Mouse (Mus musculus): Measurements from ENCODE around the gene Gpr65. TPM values are rescaled to one million over a fixed set of nuclear protein-coding genes. Genes with fewer than 3 reads are reported as not detected.

The Gpr65 gene
- polyA plus RNA-seq, 1 experiment from 2014 or later, result 2.0 TPM

DNA sequence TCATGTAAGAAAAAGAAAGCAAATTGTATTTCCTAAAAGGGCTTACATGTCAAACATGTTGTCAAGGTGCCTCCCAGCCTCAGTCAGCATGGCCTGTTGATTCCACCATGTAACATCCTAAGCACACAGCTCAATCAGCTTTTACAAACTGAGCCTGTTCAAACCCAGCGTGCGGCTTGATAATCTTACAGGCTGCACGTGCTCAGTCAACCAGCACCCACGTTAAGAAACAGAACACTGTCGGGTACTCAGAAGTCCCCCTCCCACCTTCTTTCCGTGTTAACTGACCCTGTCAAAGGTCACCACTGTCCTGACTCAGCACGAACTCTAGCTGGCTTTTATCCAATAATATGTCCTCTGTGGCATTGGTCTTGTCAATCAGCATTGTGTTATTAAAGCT lies 4.0 kb downstream of the Gpr65 start:
- H3K9me3 ChIP-seq (ENCODE audit: control insufficient read depth, low read length), result no peaks in the 10 kb centered on the region
- H3K4me3 ChIP-seq (ENCODE audit: low read depth, low read length), result no peak overlapping the region
- no peak overlapping the region for H3K4me2 ChIP-seq
- ATAC-seq (replicated peaks; ENCODE audit: low FRiP score), result no peak
- no peaks in the 10 kb centered on the region for H3K4me1 ChIP-seq (replicated peaks; ENCODE audit: control insufficient read depth, insufficient read depth, low read length)
- no peaks in the 10 kb centered on the region for H3K36me3 ChIP-seq (ENCODE audit: control insufficient read depth, insufficient read depth, low read length)
- DNase-seq (ENCODE audit: low spot score), result no peak
- no peaks in the 10 kb centered on the region for H3K27me3 ChIP-seq (replicated peaks; ENCODE audit: control insufficient read depth, insufficient read depth, low read length)
- H3K9ac ChIP-seq (ENCODE audit: low read depth, low read length), result no peak overlapping the region
- WGBS, result 65% methylated on average over 7 of the region's 7 CpGs
- H3K27ac ChIP-seq (ENCODE audit: low read depth, low read length), result no peak overlapping the region

DNA sequence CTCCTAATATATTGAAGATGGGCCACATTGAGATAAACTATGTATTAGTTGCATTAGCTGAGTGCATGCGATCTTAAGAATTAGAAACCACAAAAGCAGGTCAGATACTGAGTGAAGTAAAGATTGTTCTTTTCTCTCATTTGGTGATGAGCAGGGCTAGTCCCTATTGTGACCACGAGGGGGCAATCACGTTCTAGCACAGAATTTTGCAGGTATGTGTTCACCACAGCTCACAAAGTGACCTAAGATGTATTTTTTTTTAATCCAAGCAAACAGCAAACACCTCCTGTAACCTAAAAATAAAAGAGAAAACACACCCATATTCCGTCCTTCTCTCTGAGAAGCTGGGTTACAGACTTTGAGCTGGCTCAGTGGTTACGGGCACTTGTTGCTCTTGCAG lies 12.1 kb downstream of the Gpr65 start:
- H3K4me3 ChIP-seq (ENCODE audit: low read depth, low read length), result no peak overlapping the region
- H3K27ac ChIP-seq (ENCODE audit: low read depth, low read length), result no peak overlapping the region
- H3K9me3 ChIP-seq (ENCODE audit: control insufficient read depth, low read length), result no peaks in the 10 kb centered on the region
- H3K9ac ChIP-seq (ENCODE audit: low read depth, low read length), result no peak overlapping the region
- WGBS, result 26% methylated on average over 5 of the region's 5 CpGs
- no peak overlapping the region for H3K4me2 ChIP-seq
- no peaks in the 10 kb centered on the region for H3K36me3 ChIP-seq (ENCODE audit: control insufficient read depth, insufficient read depth, low read length)
- no peak for DNase-seq (ENCODE audit: low spot score)
- no peak; the same call in 1 of the 2 replicates for ATAC-seq (replicated peaks; ENCODE audit: low FRiP score)
- H3K27me3 ChIP-seq (replicated peaks; ENCODE audit: control insufficient read depth, insufficient read depth, low read length), result no peaks in the 10 kb centered on the region
- no peaks in the 10 kb centered on the region for H3K4me1 ChIP-seq (replicated peaks; ENCODE audit: control insufficient read depth, insufficient read depth, low read length)

DNA sequence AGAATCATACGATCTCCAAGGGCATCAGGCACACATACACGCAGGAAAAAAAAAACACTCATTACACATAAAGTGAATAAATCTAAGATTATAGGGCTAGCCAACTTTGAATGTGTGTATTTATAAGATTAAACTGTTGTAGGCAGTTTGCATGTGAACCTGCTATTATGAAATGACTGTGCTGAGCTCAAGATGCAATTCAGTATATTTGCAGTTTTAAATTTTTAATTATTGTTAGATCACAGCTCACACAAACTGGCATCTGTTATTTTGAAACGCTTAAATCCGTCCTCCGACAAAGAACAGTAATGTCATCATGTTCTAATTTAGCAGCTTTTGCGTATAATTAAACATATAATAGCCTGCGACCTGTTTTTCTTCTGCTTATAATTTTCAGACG lies 12.6 kb downstream of the Gpr65 start:
- Histone ChIP-seq H3K9me3 (ENCODE audit: control insufficient read depth, low read length) (no peaks in the 10 kb centered on the region), H3K27ac (ENCODE audit: low read depth, low read length) (no peak overlapping the region), H3K4me3 (ENCODE audit: low read depth, low read length) (no peak overlapping the region), H3K9ac (ENCODE audit: low read depth, low read length) (no peak overlapping the region), H3K36me3 (ENCODE audit: control insufficient read depth, insufficient read depth, low read length) (no peaks in the 10 kb centered on the region), H3K4me2 (no peak overlapping the region), H3K27me3 (replicated peaks; ENCODE audit: control insufficient read depth, insufficient read depth, low read length) (no peaks in the 10 kb centered on the region), H3K4me1 (replicated peaks; ENCODE audit: control insufficient read depth, insufficient read depth, low read length) (no peaks in the 10 kb centered on the region)
- ATAC-seq (replicated peaks; ENCODE audit: low FRiP score), result no peak
- 71% methylated on average over 8 of the region's 8 CpGs for WGBS
- DNase-seq (ENCODE audit: low spot score), result no peak

DNA sequence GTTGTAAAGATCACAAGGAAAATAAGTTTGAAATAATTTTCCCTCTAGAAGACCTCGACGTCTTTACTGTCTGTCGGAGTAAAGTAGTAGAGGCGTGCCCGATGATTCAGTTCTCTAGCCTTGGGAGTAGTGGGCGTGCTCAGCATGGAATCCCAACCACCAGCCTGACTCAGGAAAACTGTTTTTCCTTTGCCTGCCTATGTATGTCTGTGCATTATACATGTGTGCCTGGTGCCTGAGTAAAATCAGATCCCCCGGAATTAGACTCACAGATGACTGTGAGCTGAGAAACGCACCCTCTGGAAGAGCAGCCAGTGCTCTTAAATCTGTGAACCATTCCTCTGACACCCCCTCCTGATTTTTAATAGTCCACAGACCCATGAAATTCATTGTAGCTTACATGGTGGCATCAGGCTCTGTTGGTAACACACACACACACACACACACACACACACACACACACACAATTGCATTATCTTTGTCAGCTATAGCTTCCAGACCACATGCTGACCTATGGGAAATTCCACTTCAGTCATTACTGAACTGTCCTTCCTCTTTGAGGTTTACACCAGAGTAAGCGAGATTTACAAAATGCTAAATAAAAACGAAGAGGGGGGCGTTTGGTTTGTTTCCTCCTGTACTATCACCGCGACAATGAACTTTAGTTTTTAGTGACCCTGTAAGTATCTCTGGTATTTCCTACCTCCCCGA lies 14.5 kb downstream of the Gpr65 start:
- Histone ChIP-seq H3K9ac (ENCODE audit: low read depth, low read length) (no peak overlapping the region), H3K36me3 (ENCODE audit: control insufficient read depth, insufficient read depth, low read length) (no peaks in the 10 kb centered on the region), H3K4me1 (replicated peaks; ENCODE audit: control insufficient read depth, insufficient read depth, low read length) (no peaks in the 10 kb centered on the region), H3K27me3 (replicated peaks; ENCODE audit: control insufficient read depth, insufficient read depth, low read length) (no peaks in the 10 kb centered on the region), H3K4me3 (ENCODE audit: low read depth, low read length) (no peak overlapping the region), H3K4me2 (no peak overlapping the region), H3K27ac (ENCODE audit: low read depth, low read length) (no peak overlapping the region), H3K9me3 (ENCODE audit: control insufficient read depth, low read length) (no peaks in the 10 kb centered on the region)
- DNase-seq (ENCODE audit: low spot score), result no peak
- ATAC-seq (replicated peaks; ENCODE audit: low FRiP score), result no peak
- WGBS, result 67% methylated on average over 14 of the region's 14 CpGs

DNA sequence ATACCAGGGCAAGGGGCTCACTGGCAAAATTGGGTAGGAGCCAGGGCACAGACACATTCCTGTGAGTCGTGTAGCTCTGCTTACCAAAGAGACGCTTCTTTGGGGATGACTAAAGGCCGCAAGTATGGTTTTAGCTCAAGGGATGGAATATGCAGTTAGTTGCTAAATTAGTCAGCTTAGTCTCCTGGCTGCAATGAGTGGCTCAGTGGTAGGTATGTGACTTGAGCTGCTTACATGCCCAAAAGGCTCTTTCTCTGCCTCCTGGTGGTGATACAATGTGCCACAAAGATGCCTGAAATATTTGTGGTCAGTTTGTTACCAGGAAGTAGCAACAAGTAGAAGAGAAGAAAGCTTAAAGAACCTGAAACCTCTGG lies 15.0 kb downstream of the Gpr65 start:
- H3K36me3 ChIP-seq (ENCODE audit: control insufficient read depth, insufficient read depth, low read length), result no peaks in the 10 kb centered on the region
- DNase-seq (ENCODE audit: low spot score) (no peak), ATAC-seq (replicated peaks; ENCODE audit: low FRiP score) (no peak)
- H3K4me3 ChIP-seq (ENCODE audit: low read depth, low read length), result no peak overlapping the region
- H3K4me2 ChIP-seq, result no peak overlapping the region
- no peaks in the 10 kb centered on the region for H3K9me3 ChIP-seq (ENCODE audit: control insufficient read depth, low read length)
- H3K9ac ChIP-seq (ENCODE audit: low read depth, low read length), result no peak overlapping the region
- no peaks in the 10 kb centered on the region for H3K4me1 ChIP-seq (replicated peaks; ENCODE audit: control insufficient read depth, insufficient read depth, low read length)
- 48% methylated on average over 3 of the region's 3 CpGs for WGBS
- no peak overlapping the region for H3K27ac ChIP-seq (ENCODE audit: low read depth, low read length)
- no peaks in the 10 kb centered on the region for H3K27me3 ChIP-seq (replicated peaks; ENCODE audit: control insufficient read depth, insufficient read depth, low read length)

DNA sequence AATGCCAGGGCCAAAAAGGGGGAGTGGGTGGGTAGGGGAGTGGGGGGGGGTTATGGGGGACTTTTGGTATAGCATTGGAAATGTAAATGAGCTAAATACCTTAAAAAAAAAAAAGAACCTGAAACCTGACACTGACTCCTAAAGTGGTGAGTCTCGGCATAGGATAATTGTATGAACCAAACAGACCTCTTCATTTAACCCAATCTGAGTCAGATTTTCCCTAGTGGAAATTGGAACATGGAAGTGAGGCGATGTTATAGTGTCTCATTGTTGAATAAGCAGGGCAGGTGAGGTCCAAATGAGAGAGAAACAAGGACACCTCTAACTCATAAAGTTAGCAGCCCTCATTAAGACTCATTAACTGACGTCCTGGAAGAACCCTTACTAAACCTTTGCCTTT lies 16.0 kb downstream of the Gpr65 start:
- no peak overlapping the region for H3K4me3 ChIP-seq (ENCODE audit: low read depth, low read length)
- H3K9me3 ChIP-seq (ENCODE audit: control insufficient read depth, low read length), result no peaks in the 10 kb centered on the region
- 83% methylated on average over 3 of the region's 3 CpGs for WGBS
- DNase-seq (ENCODE audit: low spot score) (no peak), ATAC-seq (replicated peaks; ENCODE audit: low FRiP score) (no peak)
- H3K4me1 ChIP-seq (replicated peaks; ENCODE audit: control insufficient read depth, insufficient read depth, low read length), result no peaks in the 10 kb centered on the region
- no peaks in the 10 kb centered on the region for H3K27me3 ChIP-seq (replicated peaks; ENCODE audit: control insufficient read depth, insufficient read depth, low read length)
- H3K9ac ChIP-seq (ENCODE audit: low read depth, low read length), result no peak overlapping the region
- no peaks in the 10 kb centered on the region for H3K36me3 ChIP-seq (ENCODE audit: control insufficient read depth, insufficient read depth, low read length)
- H3K4me2 ChIP-seq, result no peak overlapping the region
- no peak overlapping the region for H3K27ac ChIP-seq (ENCODE audit: low read depth, low read length)

DNA sequence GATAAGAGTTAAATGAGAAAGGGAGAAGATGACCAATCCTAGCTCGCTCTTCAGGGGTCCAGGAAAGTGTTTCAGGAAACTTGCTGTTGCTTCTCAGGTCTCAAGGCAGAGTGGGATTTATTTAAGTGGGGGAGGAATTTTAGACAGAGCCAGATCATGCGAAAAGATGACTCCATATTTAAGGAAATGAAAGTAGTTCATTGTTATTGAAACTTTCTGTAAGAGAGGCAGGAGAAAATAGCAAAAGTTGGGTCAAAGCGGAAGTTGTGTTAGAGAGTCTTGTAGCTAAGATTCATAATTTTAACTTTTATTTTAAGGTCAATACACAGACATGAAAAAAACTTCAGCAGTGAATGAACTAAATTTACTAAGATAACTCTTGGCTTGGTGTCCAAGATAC lies 22.0 kb downstream of the Gpr65 start:
- Histone ChIP-seq H3K36me3 (ENCODE audit: control insufficient read depth, insufficient read depth, low read length) (no peaks in the 10 kb centered on the region), H3K27me3 (replicated peaks; ENCODE audit: control insufficient read depth, insufficient read depth, low read length) (no peaks in the 10 kb centered on the region), H3K9ac (ENCODE audit: low read depth, low read length) (no peak overlapping the region), H3K4me1 (replicated peaks; ENCODE audit: control insufficient read depth, insufficient read depth, low read length) (no peaks in the 10 kb centered on the region), H3K27ac (ENCODE audit: low read depth, low read length) (no peak overlapping the region), H3K9me3 (ENCODE audit: control insufficient read depth, low read length) (no peaks in the 10 kb centered on the region), H3K4me2 (no peak overlapping the region), H3K4me3 (ENCODE audit: low read depth, low read length) (no peak overlapping the region)
- WGBS, result 76% methylated on average over 3 of the region's 3 CpGs
- no peak for DNase-seq (ENCODE audit: low spot score)
- no peak for ATAC-seq (replicated peaks; ENCODE audit: low FRiP score)

DNA sequence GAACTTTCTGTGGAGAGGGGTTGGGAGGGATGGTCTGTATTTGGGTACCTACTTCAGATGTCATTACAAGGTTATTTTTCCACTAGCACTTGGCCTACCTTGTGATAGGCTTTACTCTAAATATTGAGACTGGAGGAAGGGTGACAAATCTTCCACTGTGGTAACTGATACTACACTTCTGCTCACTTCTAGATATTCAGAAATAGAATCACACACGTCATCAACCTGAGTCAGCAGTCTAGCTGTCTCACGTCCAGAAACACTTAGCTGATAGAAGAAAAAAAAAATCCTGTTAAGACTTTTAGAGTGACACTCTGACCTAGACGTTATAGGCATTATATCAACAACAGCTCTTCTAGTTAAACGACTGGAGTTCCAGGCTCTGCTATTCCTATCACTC lies 23.8 kb downstream of the Gpr65 start:
- no peaks in the 10 kb centered on the region for H3K4me1 ChIP-seq (replicated peaks; ENCODE audit: control insufficient read depth, insufficient read depth, low read length)
- H3K4me2 ChIP-seq, result no peak overlapping the region
- 47% methylated on average over 4 of the region's 4 CpGs for WGBS
- no peak for DNase-seq (ENCODE audit: low spot score)
- no peaks in the 10 kb centered on the region for H3K27me3 ChIP-seq (replicated peaks; ENCODE audit: control insufficient read depth, insufficient read depth, low read length)
- no peak overlapping the region for H3K27ac ChIP-seq (ENCODE audit: low read depth, low read length)
- H3K36me3 ChIP-seq (ENCODE audit: control insufficient read depth, insufficient read depth, low read length), result no peaks in the 10 kb centered on the region
- H3K9ac ChIP-seq (ENCODE audit: low read depth, low read length), result no peak overlapping the region
- ATAC-seq (replicated peaks; ENCODE audit: low FRiP score), result no peak
- no peaks in the 10 kb centered on the region for H3K9me3 ChIP-seq (ENCODE audit: control insufficient read depth, low read length)
- no peak overlapping the region for H3K4me3 ChIP-seq (ENCODE audit: low read depth, low read length)

DNA sequence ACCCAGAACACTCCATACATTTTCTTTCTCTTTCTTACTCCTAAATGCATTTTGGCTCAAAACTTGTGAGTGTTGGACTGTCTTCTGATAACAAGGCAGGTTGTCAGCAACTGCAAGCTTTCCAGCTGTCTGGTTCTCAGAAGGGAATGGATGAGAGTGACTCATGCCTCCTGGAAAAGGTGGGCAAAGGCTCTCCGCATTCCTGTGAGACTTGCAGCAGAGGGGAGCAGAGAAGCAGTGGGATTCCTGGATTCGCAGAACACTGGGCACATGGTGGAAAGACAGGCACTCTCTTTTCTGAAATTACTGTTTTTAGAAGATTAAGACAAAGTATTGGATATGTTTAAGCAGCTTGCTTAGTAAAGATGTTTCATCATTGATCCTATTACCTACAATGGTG lies 25.8 kb downstream of the Gpr65 start:
- no peaks in the 10 kb centered on the region for H3K27me3 ChIP-seq (replicated peaks; ENCODE audit: control insufficient read depth, insufficient read depth, low read length)
- H3K4me3 ChIP-seq (ENCODE audit: low read depth, low read length), result no peak overlapping the region
- H3K27ac ChIP-seq (ENCODE audit: low read depth, low read length), result no peak overlapping the region
- ATAC-seq (replicated peaks; ENCODE audit: low FRiP score) (no peak), DNase-seq (ENCODE audit: low spot score) (no peak)
- no peak overlapping the region for H3K4me2 ChIP-seq
- WGBS, result 67% methylated on average over 2 of the region's 2 CpGs
- no peaks in the 10 kb centered on the region for H3K36me3 ChIP-seq (ENCODE audit: control insufficient read depth, insufficient read depth, low read length)
- H3K4me1 ChIP-seq (replicated peaks; ENCODE audit: control insufficient read depth, insufficient read depth, low read length), result no peaks in the 10 kb centered on the region
- no peak overlapping the region for H3K9ac ChIP-seq (ENCODE audit: low read depth, low read length)
- H3K9me3 ChIP-seq (ENCODE audit: control insufficient read depth, low read length), result no peaks in the 10 kb centered on the region
